Mouse (Mus musculus): ENCODE measurements around the gene Mta2. TPM values are rescaled to one million over a fixed set of nuclear protein-coding genes. Genes with fewer than 3 reads are reported as not detected.

The Mta2 gene
- 47.2 TPM for polyA plus RNA-seq (2014; fragmentation: Illumina TruSeq; extraction: RNeasy Lipid Tissue Mini Kit (QIAGEN cat#74804); ENCODE audit: low read depth, low replicate concordance)

DNA sequence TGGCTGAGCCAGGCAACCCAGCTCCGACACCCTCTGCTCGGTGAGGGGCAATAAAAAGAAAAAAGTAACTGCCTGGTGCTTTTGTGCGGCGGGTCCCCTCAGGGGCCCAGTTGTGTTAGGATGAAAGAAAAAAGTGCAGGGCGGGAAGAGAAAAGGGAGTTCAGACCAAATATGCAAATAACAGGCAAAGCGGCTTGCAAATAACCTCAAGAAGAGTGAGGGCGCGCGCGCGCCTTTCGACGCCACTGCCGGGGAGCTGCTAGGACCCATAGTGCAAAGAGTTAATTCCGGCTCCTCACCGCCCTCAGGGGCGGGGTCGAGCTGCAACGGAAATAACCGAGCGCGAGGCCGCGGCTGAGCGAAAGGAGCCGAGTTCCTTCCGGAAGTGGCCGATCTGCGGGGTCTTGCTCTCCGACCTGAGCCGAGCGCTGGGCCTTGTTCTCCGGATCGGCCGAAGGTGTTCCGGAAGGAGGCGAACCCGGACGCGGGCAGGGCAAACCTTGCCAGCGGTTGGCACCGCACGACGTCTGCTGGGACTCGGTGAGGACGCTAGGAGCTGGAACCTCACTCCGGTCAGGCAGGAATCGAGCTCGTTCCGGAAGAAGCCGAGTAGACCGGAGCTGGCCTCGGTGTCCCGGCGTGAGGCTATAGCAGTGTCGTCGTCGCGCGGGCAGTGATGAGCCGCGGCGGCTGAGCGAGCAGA is at the start of gene Mta2:
Gene Mta2, plus strand, starts transcription at position 361 of the 703 bp plus-strand sequence.

DNA sequence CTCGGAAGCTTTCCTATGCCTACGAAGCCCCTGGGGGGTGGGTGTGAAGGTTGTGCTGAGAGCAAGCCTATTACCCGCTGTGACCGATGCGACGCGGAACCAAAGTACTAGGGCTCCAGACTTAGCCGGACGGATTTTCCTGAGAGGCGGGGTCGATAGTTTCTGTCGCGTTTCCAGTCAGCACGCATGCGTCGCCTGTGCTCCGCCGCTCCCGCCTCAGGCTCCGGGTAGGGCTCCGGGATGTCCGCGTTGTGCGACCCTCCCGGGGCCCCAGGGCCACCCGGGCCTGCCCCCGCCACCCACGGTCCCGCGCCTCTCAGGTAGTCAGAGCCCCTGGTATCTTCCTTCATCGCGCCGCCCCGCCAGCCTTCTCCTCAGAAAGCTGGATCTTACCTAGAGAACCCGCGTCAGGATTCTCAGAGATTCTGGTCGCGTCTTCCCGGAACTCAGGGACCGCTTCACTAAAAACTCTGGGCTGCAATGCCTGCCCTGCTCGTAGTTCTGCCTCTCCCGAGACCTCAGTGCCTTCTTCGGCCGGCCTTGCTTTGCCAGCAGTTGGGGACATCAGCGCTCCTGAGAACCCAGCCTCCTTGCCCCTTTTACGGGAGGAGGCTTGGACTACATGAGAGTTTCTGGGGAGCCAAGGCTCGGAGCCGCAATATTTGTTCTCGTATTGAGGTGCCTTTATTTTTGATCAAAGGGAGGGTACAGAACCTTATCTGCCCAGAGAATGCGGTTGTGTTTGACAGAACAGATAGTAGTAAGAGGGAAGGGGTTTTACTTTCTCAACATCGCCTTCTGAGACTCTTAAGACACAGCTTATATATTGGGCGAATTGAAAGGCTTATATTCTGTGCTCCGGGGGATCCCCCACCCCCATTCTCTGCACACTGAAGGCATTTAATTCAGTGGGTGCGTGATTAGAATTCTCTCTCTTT is 48.6 kb upstream of the Mta2 start, which contains the start of gene Ints5:
Gene Ints5, plus strand, starts transcription at position 177 of the 938 bp plus-strand sequence.

DNA sequence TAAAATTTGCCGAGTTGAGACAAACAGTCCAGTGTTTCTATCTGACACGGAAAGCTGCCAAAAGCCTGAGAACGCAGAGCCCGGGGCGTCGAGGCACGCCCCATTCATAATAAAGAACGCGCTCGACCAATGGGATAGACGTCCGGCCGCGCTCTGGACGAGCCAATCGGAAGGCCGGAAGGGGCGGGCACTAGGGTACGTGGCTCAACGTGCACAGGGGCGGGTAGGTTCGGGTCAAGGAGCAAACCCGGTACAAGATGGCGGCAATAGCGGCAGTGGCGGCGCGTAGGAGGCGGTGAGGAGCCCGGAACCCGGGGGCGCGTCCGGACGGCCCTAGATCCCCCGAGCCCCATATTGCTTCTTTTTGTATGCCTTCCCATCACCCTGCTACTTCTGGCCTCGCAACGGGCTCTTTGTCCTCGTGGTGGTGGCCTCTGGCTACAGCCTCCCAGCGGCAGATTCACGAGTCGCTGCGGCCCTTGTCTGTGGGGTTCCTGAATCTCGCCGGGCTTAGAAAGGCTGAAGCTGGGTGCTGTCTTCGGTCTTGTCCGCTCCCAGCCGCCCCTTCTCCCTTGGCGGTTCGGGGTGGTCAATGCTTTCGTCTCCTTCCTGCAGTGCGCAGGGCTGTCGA is 43.7 kb upstream of the Mta2 start, which contains the start of gene Ganab:
Gene Ganab, plus strand, starts transcription at position 207 of the 631 bp plus-strand sequence.

DNA sequence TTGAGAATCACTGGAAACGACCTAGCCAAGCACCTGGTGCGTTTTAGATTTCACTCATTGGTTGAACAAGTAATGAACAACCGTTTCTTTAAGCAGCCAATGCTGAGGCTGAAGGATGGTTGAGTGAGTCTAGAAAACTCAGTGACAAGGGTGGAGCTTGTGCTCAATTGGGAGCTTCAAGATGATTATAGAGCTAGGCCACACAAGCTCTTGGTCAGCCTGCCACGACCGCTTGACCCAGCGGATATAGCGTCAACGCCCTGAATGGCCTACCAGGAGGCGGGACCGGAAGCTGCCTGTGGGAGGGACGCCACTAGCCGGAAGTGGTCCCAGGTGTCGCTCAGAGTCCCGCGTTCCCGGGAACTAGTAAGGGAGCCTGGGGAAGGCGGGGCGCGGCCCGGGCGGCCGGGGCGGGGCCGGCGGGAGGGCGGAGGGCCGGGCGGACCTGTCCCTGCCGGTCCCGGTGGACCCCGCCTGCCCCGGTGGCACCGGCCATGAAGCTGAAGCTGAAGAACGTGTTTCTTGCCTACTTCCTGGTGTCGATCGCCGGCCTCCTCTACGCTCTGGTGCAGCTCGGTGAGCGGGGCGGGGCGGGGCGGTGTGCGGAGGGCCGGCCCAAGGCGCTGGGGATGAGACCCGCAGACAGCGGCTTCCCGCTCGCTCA is 21.5 kb upstream of the Mta2 start, which contains the start of gene B3gat3:
Gene B3gat3, plus strand, starts transcription at position 302 of the 664 bp plus-strand sequence.

DNA sequence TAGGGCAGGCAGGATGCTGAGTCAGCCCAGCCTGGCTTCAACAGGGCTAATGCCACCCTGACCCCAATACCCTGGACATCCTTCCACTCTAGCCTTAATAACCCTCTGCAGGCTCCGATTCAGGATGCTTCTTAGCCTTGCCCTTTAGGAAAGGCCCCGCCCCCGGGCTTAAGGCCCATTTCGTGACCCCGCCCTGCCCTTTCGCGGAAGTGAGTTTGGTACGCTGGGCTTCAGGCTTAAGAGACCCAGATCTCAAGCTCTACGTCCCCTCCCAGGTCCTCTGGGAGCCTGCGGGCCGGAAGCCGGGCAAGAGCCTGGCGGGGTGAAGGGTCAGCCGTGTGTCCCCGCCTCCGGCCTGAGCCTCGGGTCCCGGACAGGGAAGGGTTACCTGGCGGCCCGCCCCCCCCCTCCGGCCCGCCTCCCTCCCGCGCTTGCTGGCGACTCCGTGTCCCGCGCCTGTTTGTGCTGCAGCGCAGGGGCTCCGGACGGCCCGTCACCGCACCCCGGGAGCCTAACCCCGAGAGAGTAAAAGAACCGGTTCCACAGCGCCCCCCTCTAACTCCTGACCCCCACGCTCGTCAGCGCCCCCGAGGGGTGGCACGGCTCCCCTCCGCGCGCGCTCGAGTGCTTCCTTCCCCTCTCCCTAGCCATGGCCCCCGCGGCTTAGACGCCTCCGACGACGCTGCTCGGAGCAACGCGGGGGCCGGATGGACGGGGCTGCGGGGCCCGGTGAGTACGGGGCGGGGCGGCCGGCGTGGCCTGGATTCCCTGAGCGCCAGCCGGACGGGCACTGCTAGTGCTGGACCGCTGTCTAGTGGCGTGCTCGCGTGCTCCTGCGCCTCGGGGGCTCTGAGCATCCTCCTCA is 12.2 kb upstream of the Mta2 start, which contains the start of the genes Rom1 and Eml3:
Gene Rom1, minus strand, starts transcription at position 133 of the 865 bp plus-strand sequence.
Gene Eml3, plus strand, starts transcription at position 329 of the 865 bp plus-strand sequence.

DNA sequence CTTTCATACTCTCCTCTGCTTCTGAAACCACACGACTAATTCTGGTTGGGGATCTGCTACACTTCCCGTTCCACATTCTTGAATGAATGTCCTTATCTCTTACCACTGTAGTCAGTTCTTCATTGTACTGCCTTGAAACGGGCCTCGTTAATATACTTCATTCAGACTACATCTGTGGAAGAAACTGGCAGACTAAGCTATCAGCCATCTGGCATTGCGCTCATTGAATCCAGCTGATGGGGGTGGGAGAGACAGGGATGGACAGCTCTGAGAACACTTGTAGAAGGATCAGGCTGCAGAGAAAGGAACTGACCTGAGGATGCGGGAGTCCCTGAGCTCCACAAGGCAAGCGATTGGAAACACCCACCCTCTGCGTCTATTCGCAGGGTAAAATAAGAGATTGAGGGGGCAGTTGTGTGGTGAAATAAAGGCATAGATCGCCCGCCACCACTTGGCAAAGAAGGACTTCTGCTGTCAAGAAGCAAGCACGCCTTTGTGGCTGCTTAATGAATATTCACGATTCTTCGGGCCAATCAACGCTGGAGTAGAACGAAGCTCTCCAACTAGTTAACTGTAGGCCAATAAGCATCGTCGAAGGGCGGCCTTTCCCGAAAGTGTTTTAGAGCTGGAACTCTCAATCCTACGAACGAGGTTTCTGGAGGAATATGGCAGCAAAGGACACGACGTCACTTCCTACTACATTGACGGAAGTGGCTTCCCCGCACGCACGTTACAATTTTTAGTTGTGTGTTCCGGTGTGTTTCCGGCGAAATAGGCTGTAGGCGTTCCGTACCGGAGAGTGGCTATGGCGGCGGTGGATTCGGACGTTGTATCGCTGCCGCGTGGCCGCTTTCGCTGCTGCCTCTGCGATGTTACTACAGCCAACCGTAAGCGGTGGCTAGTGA is 11.7 kb downstream of the Mta2 start, which contains the start of gene Tut1:
Gene Tut1, plus strand, starts transcription at position 713 of the 905 bp plus-strand sequence.

DNA sequence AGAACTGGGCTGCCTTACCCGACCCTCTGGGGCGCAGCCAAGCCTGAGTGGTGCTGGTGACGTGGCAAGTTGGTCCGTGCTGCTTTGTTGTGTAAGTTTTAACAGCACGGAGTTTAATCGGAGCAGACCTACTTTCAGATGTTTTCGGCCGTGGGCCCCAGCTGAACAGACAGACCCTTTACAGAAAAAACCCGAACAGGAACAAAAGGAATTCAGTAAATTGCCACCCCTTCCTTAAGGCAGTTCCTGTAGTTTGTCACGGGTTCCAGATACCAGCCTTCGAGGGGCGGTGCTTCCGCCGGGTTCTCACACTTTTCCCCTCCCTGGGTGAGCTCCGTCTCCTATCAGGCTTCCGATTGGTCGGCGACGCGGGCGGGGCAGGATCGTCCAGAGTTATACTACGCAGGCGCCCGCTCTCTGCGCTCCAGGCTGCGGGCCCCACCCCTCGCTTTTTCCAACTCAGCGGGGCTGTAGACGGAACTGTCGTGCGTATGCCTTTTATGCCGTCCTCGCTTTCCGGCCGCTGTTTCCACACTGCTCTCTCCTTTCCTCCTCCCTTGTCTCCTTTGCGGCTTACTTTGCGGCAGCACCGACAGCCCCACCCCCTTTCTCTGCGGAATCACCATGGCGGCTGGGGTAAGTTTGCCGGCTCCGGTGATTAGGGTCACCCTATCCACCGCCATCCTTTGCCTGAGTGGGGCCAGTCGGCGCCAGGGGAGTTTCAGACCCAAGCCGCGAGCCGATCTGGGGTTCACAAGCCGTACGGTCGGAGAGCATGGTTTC is 25.1 kb downstream of the Mta2 start, which contains the start of gene Eef1g:
Gene Eef1g, plus strand, starts transcription at position 452 of the 783 bp plus-strand sequence.

DNA sequence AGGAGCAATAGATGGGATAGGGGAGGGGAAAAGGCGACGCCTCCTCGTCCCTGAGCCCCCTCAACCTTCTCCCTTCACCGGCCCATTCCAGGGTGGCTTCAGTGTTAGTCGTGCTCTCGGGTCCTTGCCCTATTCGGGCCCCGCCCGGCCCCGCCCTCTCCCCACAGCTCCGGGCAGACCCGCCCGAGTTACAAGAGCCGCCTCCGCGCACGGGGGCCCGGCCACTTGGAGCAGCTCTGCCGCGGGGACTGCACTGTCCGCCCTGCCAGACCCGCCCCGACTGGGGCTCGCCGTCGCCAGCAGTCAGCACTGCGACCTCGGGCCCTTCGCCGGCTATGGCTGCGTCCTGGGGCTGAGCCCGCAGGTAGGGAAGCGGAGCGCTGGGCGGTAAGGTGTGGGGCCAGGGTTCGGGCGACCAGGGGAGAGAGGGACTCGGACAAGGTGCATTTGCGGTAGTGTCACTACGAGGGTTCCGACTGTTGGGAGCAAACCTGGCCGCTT is 47.4 kb downstream of the Mta2 start, which contains the start of gene Ahnak:
Gene Ahnak, plus strand, starts transcription at position 219 of the 501 bp plus-strand sequence.

Other genes starting within 250 kb of the Mta2 start
- 283 TPM for gene Slc3a2, start 218.5 kb upstream of the Mta2 start, polyA plus RNA-seq (2014; fragmentation: Illumina TruSeq; extraction: RNeasy Lipid Tissue Mini Kit (QIAGEN cat#74804); ENCODE audit: low read depth, low replicate concordance)
- 6.9 TPM for gene Wdr74, start 206.0 kb upstream of the Mta2 start, polyA plus RNA-seq (2014; fragmentation: Illumina TruSeq; extraction: RNeasy Lipid Tissue Mini Kit (QIAGEN cat#74804); ENCODE audit: low read depth, low replicate concordance)
- gene 1700092M07Rik, start 201.2 kb upstream of the Mta2 start, polyA plus RNA-seq (2014; fragmentation: Illumina TruSeq; extraction: RNeasy Lipid Tissue Mini Kit (QIAGEN cat#74804); ENCODE audit: low read depth, low replicate concordance) = not detected
- 39.9 TPM for gene Stx5a, start 200.5 kb upstream of the Mta2 start, polyA plus RNA-seq (2014; fragmentation: Illumina TruSeq; extraction: RNeasy Lipid Tissue Mini Kit (QIAGEN cat#74804); ENCODE audit: low read depth, low replicate concordance)
- 50.7 TPM for gene Nxf1, start 184.8 kb upstream of the Mta2 start, polyA plus RNA-seq (2014; fragmentation: Illumina TruSeq; extraction: RNeasy Lipid Tissue Mini Kit (QIAGEN cat#74804); ENCODE audit: low read depth, low replicate concordance)
- gene Tmem223, start 170.9 kb upstream of the Mta2 start, polyA plus RNA-seq (2014; fragmentation: Illumina TruSeq; extraction: RNeasy Lipid Tissue Mini Kit (QIAGEN cat#74804); ENCODE audit: low read depth, low replicate concordance) = 44.7 TPM
- gene Tmem179b, start 167.4 kb upstream of the Mta2 start, polyA plus RNA-seq (2014; fragmentation: Illumina TruSeq; extraction: RNeasy Lipid Tissue Mini Kit (QIAGEN cat#74804); ENCODE audit: low read depth, low replicate concordance) = 44.0 TPM
- gene Taf6l, start 155.5 kb upstream of the Mta2 start, polyA plus RNA-seq (2014; fragmentation: Illumina TruSeq; extraction: RNeasy Lipid Tissue Mini Kit (QIAGEN cat#74804); ENCODE audit: low read depth, low replicate concordance) = 0.77 TPM
- gene Polr2g, start 143.3 kb upstream of the Mta2 start, polyA plus RNA-seq (2014; fragmentation: Illumina TruSeq; extraction: RNeasy Lipid Tissue Mini Kit (QIAGEN cat#74804); ENCODE audit: low read depth, low replicate concordance) = 71.4 TPM
- gene Zbtb3, start 139.3 kb upstream of the Mta2 start, polyA plus RNA-seq (2014; fragmentation: Illumina TruSeq; extraction: RNeasy Lipid Tissue Mini Kit (QIAGEN cat#74804); ENCODE audit: low read depth, low replicate concordance) = 0.28 TPM
- gene Ttc9c, start 122.5 kb upstream of the Mta2 start, polyA plus RNA-seq (2014; fragmentation: Illumina TruSeq; extraction: RNeasy Lipid Tissue Mini Kit (QIAGEN cat#74804); ENCODE audit: low read depth, low replicate concordance) = 58.2 TPM
- gene Hnrnpul2, start 121.9 kb upstream of the Mta2 start, polyA plus RNA-seq (2014; fragmentation: Illumina TruSeq; extraction: RNeasy Lipid Tissue Mini Kit (QIAGEN cat#74804); ENCODE audit: low read depth, low replicate concordance) = 109 TPM
- not detected for gene AC129217.1, start 112.1 kb upstream of the Mta2 start, polyA plus RNA-seq (2014; fragmentation: Illumina TruSeq; extraction: RNeasy Lipid Tissue Mini Kit (QIAGEN cat#74804); ENCODE audit: low read depth, low replicate concordance)
- gene Bscl2, start 104.4 kb upstream of the Mta2 start, polyA plus RNA-seq (2014; fragmentation: Illumina TruSeq; extraction: RNeasy Lipid Tissue Mini Kit (QIAGEN cat#74804); ENCODE audit: low read depth, low replicate concordance) = 21.8 TPM
- not detected for gene Gng3, start 102.7 kb upstream of the Mta2 start, polyA plus RNA-seq (2014; fragmentation: Illumina TruSeq; extraction: RNeasy Lipid Tissue Mini Kit (QIAGEN cat#74804); ENCODE audit: low read depth, low replicate concordance)
- gene Lrrn4cl, start 91.1 kb upstream of the Mta2 start, polyA plus RNA-seq (2014; fragmentation: Illumina TruSeq; extraction: RNeasy Lipid Tissue Mini Kit (QIAGEN cat#74804); ENCODE audit: low read depth, low replicate concordance) = 0.69 TPM
- gene Ubxn1, start 70.4 kb upstream of the Mta2 start, polyA plus RNA-seq (2014; fragmentation: Illumina TruSeq; extraction: RNeasy Lipid Tissue Mini Kit (QIAGEN cat#74804); ENCODE audit: low read depth, low replicate concordance) = 17.7 TPM
- 6.6 TPM for gene Uqcc3, start 61.0 kb upstream of the Mta2 start, polyA plus RNA-seq (2014; fragmentation: Illumina TruSeq; extraction: RNeasy Lipid Tissue Mini Kit (QIAGEN cat#74804); ENCODE audit: low read depth, low replicate concordance)
- gene Lbhd1, start 58.1 kb upstream of the Mta2 start, polyA plus RNA-seq (2014; fragmentation: Illumina TruSeq; extraction: RNeasy Lipid Tissue Mini Kit (QIAGEN cat#74804); ENCODE audit: low read depth, low replicate concordance) = 56.4 TPM
- not detected for gene Gm49403, start 57.9 kb upstream of the Mta2 start, polyA plus RNA-seq (2014; fragmentation: Illumina TruSeq; extraction: RNeasy Lipid Tissue Mini Kit (QIAGEN cat#74804); ENCODE audit: low read depth, low replicate concordance)
- 17.3 TPM for gene 1810009A15Rik, start 53.0 kb upstream of the Mta2 start, polyA plus RNA-seq (2014; fragmentation: Illumina TruSeq; extraction: RNeasy Lipid Tissue Mini Kit (QIAGEN cat#74804); ENCODE audit: low read depth, low replicate concordance)
- gene Gm49416, start 52.9 kb upstream of the Mta2 start, polyA plus RNA-seq (2014; fragmentation: Illumina TruSeq; extraction: RNeasy Lipid Tissue Mini Kit (QIAGEN cat#74804); ENCODE audit: low read depth, low replicate concordance) = not detected
- gene Ints5, start 48.9 kb upstream of the Mta2 start, polyA plus RNA-seq (2014; fragmentation: Illumina TruSeq; extraction: RNeasy Lipid Tissue Mini Kit (QIAGEN cat#74804); ENCODE audit: low read depth, low replicate concordance) = 0.32 TPM
- 80.0 TPM for gene Ganab, start 43.8 kb upstream of the Mta2 start, polyA plus RNA-seq (2014; fragmentation: Illumina TruSeq; extraction: RNeasy Lipid Tissue Mini Kit (QIAGEN cat#74804); ENCODE audit: low read depth, low replicate concordance)
- 5.2 TPM for gene B3gat3, start 21.5 kb upstream of the Mta2 start, polyA plus RNA-seq (2014; fragmentation: Illumina TruSeq; extraction: RNeasy Lipid Tissue Mini Kit (QIAGEN cat#74804); ENCODE audit: low read depth, low replicate concordance)
- gene Rom1, start 12.5 kb upstream of the Mta2 start, polyA plus RNA-seq (2014; fragmentation: Illumina TruSeq; extraction: RNeasy Lipid Tissue Mini Kit (QIAGEN cat#74804); ENCODE audit: low read depth, low replicate concordance) = 0.40 TPM
- 2.1 TPM for gene Eml3, start 12.3 kb upstream of the Mta2 start, polyA plus RNA-seq (2014; fragmentation: Illumina TruSeq; extraction: RNeasy Lipid Tissue Mini Kit (QIAGEN cat#74804); ENCODE audit: low read depth, low replicate concordance)
- gene Tut1, start 12.0 kb downstream of the Mta2 start, polyA plus RNA-seq (2014; fragmentation: Illumina TruSeq; extraction: RNeasy Lipid Tissue Mini Kit (QIAGEN cat#74804); ENCODE audit: low read depth, low replicate concordance) = 2.3 TPM
- gene Eef1g, start 25.2 kb downstream of the Mta2 start, polyA plus RNA-seq (2014; fragmentation: Illumina TruSeq; extraction: RNeasy Lipid Tissue Mini Kit (QIAGEN cat#74804); ENCODE audit: low read depth, low replicate concordance) = 56.6 TPM
- 25.5 TPM for gene Ahnak, start 47.4 kb downstream of the Mta2 start, polyA plus RNA-seq (2014; fragmentation: Illumina TruSeq; extraction: RNeasy Lipid Tissue Mini Kit (QIAGEN cat#74804); ENCODE audit: low read depth, low replicate concordance)
- gene Scgb1a1, start 146.1 kb downstream of the Mta2 start, polyA plus RNA-seq (2014; fragmentation: Illumina TruSeq; extraction: RNeasy Lipid Tissue Mini Kit (QIAGEN cat#74804); ENCODE audit: low read depth, low replicate concordance) = not detected
- 10.5 TPM for gene Asrgl1, start 193.8 kb downstream of the Mta2 start, polyA plus RNA-seq (2014; fragmentation: Illumina TruSeq; extraction: RNeasy Lipid Tissue Mini Kit (QIAGEN cat#74804); ENCODE audit: low read depth, low replicate concordance)